Mouse (Mus musculus) spleen, adult 2 months (tissue): ENCODE results near the gene Fam186a.

Experiments
- CTCF ChIP-seq: fragments of 200-500 bp; IDR thresholded peaks from 2 replicates; pipeline ENCODE4 v1.5.1; 2011; ENCODE audit warnings: mild to moderate bottlenecking, inconsistent platforms; ENCODE audit not compliant: insufficient read depth, insufficient read length, insufficient replicate concordance; ENCODE audit errors: extremely low read depth
- POLR2A ChIP-seq: fragments of 200-500 bp; IDR thresholded peaks from 2 replicates; pipeline ENCODE4 v1.6.1; 2011; ENCODE audit warnings: low read depth, low read length, inconsistent platforms

- TF ChIP-seq POLR2A (no peak), CTCF (no peak)
Observed at GRCm38 (mm10) chr15:99966961-99967360, at the start of gene Fam186a.
